Mouse (Mus musculus) testis, postnatal 10 days (tissue): ENCODE results near the gene Vegfb.

Experiments
- DNase-seq: peaks from one replicate; pipeline ENCODE4 v3.0.0; 2021; ENCODE audit warnings: low spot score

Gene Vegfb

GRCm38 (mm10) chr19:6941372-6942248, 45.8 kb downstream of the Vegfb start, which contains the start of gene Bad:
TSS of gene Bad (plus strand) at chr19:6941861.
- peak; percentile 97 for DNase-seq

DNA sequence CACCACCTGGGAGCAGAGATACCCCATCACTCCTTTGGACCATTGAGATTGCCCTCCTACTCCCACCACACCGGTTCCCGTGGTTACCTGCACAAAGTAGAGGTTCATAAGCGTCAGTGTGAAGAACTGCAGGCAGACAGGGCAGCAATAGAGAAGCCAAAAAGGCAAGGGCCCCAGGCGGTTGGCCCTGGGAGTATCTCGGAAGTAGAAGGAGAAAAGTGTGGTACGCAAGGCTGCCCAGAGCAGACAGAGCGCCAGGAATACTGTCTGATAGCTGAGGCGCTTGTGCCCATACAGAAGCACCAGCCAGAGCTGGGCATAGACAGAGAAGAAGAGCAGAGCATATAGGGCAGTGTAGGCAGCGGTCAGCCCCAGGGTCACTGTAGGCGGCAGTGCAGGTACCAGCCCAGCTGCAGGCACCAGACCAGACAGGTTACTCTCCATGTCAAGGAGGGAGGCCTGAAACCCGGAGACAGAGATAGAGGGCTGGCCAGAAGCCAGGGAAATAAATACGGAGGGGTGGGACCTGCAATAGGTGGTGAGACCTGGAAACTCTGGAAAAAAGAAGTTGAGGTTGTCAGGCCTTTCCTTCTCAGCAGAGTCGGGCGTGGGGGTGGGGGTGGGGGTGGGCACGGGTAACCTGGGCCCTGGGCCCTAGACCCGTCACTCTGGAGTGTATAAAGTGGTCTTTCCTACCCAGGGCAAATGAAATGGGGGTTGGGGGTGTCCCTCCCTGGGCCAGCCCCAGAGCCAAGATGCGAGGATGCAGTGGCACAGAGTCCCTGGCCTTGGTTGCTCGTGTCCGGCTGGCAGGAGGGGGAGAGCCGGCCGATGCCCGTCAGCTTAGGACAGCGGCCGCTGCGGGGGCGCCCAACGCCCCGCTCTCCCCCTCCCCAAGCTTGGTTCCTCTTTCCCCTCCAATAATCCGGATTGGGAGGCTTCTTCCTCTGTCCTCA, 46.8 kb downstream of the Vegfb start:
- no peak for DNase-seq

- DNase-seq, result peak; percentile 43
These were observed 48.1 kb downstream of the Vegfb start for GRCm38 (mm10) chr19:6939106-6940002.

DNA sequence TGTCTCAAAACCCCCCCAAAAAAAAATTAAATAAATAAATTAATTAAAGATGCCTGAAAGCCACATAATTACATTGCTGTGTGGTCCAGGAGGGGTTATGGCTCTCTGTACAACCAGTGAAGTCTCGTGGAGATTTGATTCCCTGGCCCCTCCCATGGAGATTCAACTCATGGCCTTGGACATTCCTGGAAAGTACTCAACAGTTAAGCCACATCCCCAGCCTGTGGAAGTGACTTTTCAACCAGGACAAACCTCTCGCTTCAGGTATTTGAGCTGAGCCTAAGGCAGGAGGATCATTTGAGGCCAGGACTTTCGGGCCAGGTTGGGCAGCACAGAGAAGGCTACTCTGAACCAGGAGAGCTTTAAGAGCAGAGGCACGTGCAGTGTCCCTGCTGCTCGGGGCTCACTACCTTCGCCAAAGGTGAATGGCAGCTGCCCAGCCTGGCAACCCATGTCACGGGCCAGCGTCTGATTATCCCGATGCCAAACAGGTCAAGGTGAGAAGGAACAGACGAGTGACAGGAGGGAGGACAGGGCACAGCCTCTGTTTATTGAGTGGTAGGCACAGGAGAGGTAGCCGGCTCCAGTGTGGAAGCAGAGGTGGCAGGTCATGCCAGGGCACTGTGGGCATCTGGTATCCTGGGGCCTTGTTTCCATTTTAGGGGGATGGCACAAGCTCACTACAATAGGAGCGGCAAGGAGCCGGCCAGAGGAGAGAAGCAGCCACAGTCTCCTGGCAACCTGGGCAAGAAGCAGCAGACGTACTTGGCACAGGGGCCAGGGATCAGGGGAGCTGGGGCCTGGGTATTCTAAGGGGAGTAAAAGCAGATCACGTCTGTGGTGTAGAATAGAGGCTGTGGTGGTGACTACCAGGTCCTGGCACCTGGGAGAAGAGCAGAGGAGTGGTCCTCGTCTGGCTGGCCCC, 49.6 kb downstream of the Vegfb start:
- DNase-seq, result peak; percentile 46

DNA sequence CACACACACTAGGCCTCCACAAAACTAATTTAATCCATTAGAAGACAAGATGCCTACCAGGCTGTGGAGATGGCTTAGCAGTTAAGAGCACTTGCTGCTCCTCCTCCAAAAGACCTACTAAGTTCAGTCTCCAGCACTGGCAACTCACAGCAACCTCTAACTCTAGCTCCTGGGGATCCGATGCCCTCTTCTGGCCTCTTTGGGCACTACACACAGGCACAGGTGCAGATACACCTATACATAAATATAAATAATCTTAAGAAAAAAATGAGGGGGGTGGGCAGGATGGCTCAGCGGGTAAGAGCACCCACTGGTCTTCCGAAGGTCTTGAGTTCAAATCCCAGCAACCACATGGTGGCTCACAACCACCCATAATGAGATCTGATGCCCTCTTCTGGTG, 51.2 kb downstream of the Vegfb start:
- DNase-seq, result peak; percentile 54

- peak; percentile 47 for DNase-seq
These were observed 53.1 kb downstream of the Vegfb start, which contains the start of gene Kcnk4 for GRCm38 (mm10) chr19:6934195-6934977. TSS of gene Kcnk4 (minus strand) at chr19:6934515.

DNA sequence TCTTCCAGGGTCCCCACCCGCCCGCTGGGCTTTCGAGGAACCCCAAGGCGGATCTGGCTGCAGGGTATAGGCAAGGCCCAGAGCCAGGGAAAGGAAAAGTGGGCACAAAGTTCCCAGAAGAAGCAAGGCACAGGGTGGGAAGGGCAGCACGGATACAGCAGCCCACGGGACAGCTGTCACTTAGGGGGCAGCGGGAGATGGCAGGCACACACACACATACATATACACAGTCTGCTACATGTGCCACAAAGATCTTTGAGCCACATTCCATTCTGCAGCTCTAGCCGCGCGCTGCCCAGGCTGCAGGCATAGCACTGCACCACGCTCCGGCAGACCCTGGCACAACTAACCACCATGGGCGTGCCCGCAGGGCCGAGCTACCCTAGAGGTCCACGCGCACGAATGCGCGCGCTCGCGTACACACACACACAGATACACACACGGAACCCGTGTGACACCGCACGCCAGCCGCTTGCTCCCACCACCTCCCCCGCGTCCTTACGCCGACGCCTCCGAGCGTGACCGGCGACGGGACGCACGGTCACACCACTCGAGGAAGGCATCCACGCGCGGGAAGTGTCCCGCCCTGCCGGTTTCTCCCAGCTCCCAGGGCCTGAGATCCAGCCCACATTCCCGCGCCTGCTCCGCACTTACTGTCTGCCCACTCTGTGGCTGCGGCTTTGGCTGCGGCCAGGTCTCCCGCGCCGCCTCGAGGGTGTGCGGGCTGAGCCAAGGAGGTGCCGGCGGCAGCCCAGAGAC, 53.8 kb downstream of the Vegfb start:
- DNase-seq, result peak; percentile 48

DNA sequence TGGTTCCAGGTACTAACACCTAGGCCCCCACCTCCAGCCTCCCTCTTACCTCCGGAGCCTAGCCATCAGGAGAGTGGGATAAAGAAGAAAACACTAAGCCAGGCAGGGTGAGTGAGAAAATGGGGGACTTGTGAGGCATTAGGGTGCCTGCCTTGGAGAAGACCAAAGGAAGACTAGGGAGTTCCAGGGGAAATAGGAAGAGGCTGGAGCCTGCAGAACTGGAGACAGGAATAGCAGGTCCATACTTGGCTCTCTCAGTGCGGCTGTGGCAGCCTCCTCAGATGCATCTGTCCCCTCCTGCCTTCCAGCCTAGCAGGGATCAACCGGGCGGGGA, 54.4 kb downstream of the Vegfb start:
- no peak for DNase-seq
